Mouse (Mus musculus): ENCODE measurements around the gene Spata2l.
"Not testable (repeated sequence)": the region's sequence is repeated elsewhere in the genome, so short reads cannot be mapped to it uniquely, and the experiment has no call there.

Gene Spata2l

DNA sequence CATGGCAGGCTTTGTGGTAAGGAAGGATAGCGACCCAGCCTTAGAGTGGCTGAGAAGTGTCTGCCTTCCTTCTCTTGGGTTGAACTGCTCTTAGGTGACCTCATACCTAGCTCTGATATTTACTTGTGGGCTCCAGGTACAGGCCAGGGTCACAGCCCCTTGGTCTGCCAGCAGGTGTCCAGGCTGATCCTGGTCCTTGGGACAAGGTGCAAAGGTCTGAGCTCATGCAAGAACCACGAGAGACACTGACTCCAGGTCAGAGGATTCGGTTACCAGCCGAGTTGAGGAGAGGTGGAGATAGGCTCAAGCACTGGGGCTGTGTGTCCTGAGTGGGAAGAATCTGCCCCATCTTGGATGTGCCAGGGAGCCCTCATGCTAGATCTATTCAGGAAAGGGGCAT is 8.3 kb upstream of the Spata2l start:
- DNase-seq: no peak

- DNase-seq: no peak
Observed at GRCm38 (mm10) chr8:123243053-123243452, 7.0 kb upstream of the Spata2l start.

DNA sequence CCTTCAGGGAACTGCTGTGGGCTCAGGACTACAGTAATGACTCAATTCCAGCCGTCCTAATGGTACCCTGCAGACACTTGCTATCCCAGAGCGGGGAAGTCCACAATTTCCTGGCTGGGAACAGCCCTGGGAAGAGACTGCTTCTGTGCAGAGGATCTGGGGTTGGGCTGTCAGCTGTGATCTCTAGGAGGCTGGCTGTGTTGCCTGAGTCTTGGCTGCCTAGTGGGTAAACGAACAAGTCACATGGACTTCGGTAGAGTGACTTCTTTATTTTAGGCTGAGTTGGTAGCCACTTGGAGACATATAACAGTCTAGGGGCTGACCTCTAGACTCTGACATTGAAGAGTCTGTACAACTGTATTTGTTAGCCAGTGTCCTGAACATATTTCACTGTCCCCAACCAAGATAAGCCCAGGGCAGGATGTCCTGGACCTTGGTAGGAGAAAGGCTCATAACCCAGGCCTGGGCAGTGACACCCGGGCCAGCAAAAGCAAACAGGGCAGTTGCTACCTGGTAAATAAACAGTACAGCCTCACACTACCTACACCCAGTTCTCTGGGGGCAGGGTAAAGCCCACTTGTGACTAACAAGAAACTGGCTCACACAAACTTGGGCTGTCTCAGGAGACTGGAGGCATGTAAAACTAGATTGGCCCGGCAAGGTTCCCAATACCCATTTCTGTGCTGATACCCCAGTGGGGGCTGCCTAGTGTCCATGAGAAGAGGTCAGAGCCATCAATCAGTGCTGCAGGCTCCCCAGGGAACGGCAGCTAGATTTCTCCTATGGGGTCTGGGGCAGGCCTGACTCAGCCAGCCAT is 6.3 kb upstream of the Spata2l start:
- no peak for DNase-seq

- DNase-seq: no peak
Observed at GRCm38 (mm10) chr8:123239398-123239797, 3.4 kb upstream of the Spata2l start.

DNA sequence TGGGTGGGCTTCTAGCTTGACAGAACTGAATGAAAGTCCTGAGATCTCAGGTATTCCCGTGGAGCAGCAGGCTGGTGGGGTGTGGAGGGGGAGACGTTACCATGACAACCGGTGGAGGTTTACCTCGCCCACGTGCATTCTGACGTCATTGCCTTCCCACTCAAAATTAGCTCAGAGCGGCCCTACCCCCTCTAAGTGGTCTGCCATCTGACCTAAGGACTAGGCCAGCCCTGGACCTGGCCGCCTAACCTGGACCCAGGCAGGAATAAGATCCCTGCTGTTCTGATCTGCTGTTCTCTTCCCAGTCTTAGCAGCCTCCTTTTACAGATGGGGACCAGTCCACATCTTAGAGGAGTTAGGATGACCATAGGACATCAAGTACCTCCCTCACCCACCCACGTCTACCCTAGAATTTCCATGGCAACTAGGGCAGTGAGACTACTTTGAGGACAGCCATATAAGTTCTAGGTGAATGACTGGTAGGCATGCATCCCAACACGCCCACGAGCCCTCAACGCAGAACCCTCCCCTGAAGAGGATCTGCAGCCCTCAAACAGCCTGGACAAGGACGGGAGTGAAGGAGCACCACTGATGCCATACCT is 1.0 kb downstream of the Spata2l start:
- no peak for DNase-seq

GRCm38 (mm10) chr8:123233760-123234159 is 2.3 kb downstream of the Spata2l start:
- no peak for DNase-seq

DNA sequence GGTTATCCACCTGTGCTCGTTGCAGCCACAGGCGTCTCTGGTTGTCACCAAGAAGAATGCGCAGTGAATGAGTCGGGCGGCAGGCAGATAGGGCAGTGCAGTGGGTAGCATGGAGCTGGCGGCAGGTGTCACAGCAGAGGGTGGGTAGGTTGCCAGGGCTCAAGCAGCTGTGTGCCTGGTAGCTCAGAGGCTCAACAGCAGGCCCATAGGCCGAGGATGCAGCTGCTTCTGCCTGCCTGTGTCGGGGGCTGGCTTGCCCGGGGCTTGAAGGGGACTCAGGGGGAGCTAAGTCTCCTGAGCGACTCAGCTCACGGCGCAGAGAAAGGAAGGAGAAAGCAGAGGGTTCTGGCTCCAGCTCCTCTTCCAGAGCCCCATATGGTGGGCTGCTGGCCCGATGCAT is 2.7 kb downstream of the Spata2l start:
- DNase-seq: no peak

DNA sequence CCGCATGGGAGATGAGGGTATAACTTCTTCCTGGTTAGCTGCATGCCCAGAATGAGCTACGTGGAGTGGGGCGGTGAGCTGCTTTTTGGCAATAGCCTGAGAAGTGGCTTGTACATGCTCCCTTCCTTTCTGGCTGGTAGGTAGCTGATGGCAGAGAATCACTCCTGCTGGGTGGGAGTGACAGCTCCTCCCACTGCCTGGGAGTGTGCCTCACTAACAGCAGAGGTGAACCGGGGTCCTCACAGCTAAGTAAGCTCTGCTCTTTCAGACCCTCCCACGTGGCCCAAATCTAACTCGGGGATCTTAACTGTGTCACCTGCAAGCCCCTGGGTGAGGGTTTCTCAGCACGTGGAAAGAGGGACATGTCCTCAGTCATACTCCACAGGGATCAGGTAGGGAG is 3.5 kb downstream of the Spata2l start:
- DNase-seq: no peak

GRCm38 (mm10) chr8:123231742-123232141 is 4.3 kb downstream of the Spata2l start:
- DNase-seq: no peak

GRCm38 (mm10) chr8:123230326-123230725 is 5.7 kb downstream of the Spata2l start:
- DNase-seq: not testable (repeated sequence)

DNA sequence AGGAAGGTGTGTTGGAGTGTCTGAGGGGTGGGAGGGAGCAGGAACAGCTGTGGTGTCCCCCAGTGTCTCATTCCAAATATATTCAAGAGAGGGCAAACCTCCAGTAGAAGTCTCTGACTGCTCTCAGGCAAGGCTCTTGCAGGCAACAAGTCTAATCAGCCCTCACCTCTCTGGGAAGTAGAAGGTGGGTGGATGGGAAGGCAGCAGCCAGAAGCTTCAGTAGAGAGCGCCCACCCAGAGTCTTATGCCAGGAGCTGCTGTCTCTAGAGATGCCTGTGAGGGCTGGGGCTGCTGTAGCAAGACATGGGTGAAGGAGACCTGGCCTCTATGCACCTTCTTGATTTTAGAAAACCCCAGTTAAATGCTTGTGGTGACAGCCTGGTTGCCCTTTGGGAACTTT is 7.6 kb downstream of the Spata2l start:
- no peak for DNase-seq

DNA sequence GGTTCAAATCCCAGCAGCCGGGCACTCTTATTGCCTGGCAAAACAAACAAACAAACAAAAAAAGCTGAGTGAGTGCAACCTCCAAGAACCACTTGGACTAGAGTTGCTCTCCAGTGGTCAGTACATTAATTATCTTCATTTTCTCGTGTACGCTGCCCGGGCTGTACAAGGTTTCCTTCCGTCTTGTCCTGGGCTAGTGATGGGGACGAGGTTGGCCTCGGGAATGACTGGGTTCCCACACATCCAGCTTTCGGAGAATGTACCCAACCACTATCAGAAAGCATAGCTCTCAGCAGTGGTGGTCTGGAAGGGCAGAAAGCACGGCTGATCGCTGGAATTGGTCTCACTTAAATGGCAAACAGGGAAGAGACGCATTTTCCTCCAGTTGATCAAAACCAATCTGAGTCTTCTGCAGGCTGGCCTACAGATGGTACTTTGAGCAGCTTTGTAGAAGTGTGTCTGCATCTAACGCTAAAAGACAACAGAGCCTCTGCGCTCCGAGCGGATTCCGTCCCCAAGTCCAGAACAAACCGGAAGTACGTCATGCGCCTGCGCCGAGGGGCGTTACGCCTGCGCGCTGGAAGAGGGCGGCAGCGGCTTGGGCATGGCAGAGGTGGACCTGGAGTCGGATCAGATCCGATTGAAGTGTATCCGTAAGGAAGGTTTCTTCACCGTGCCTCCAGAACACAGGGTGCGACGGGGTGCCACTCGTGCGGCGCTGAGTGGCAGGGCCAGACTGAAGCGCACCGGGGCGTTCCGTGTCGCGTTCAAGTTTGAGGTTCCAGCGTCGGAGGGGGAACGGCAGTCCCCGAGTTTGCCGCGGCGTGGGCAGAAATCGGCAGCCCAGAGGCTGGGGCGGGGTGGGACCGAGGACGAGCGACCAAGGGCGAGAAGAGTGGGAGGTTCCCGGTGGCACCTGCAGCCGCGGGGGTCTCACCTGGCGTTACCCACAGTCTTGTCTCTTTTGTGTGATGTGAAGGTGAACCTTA is 11.5 kb downstream of the Spata2l start, which contains the start of gene Cdk10:
Cdk10 (plus strand) TSS at position 565 of the 989 bp plus-strand sequence.
- DNase-seq: peak; percentile 97

DNA sequence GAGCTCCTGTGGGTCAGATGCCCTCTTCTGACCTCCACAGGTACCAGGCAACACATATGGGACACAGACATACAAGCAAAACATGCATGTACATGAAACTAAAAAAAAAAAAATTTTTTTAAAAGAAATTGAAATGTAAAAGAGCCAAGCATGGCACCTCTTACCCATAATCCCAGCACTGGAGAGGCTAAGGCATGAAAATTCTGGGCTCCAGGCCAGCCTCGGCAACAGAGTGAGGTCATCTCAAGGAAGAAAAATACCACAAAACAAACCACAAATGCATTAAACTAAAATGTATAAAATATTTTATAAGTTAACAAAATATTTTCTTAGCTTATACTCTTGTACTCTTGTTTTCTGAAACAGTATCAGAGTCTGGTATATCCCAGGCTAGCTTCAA is 15.1 kb downstream of the Spata2l start:
- DNase-seq: no peak

DNA sequence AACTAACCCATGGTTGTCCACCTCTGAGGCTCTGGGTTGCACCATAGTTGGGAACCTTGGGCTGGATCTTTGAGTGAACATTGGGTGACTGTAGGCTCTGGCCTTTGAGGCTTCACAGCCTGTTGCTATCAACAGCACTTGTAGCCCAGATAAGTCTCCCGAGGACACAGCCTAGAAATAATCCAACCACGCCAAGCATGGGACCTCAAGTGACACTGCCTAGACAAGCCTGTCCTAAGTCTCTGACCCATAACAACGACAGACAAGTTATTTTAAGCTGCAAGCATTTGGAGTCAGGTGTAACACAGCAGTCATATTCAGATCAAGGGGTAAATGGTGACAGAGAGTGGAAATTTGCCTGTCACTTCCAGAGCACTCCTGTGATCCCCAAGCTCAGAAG is 20.6 kb downstream of the Spata2l start:
- DNase-seq: no peak

DNA sequence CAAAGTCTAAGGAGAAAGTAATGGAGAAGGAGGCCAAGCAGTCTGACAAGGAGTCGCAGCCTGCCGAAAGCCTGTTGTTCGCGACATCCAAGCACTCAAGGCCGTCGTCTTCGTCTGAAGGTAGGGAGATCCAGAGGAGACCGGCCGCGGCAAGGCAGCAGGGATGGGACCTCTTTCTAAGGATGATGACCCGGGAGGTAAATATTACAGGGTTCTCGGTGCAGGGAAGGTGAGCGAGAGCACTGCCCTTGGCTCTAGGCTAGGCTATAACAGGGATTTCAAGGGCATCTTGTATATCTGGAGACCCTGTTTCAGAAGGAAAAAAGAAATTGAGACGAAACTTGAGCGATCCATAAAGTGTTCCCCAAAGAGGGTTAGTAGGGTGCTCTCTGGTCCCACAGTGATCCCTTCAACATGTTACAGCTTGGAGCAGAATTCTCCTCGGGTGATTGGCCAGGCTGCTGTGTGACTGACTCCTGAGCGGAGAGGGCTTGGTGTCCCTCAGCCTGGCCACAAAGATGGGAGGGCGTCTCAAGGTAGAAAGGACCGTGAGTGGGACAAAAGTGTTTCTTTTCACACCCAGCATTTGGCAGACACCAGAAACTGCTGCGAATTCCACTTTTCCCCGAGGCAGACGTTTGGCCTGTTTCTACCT is 22.8 kb downstream of the Spata2l start:
- DNase-seq: no peak

GRCm38 (mm10) chr8:123212321-123213117 is 23.5 kb downstream of the Spata2l start, which contains the start of the genes Chmp1a and Spata33:
Chmp1a (minus strand) TSS chr8:123212763.
Spata33 (plus strand) TSS chr8:123212832.
- peak; percentile 97 for DNase-seq

GRCm38 (mm10) chr8:123211876-123212275 is 24.2 kb downstream of the Spata2l start:
- no peak for DNase-seq

GRCm38 (mm10) chr8:123203571-123203970 is 32.5 kb downstream of the Spata2l start:
- DNase-seq: no peak

- peak; percentile 83 for DNase-seq
Observed at GRCm38 (mm10) chr8:123202288-123202687, 33.7 kb downstream of the Spata2l start.

- no peak for DNase-seq
Observed at GRCm38 (mm10) chr8:123199864-123200263, 36.2 kb downstream of the Spata2l start.

DNA sequence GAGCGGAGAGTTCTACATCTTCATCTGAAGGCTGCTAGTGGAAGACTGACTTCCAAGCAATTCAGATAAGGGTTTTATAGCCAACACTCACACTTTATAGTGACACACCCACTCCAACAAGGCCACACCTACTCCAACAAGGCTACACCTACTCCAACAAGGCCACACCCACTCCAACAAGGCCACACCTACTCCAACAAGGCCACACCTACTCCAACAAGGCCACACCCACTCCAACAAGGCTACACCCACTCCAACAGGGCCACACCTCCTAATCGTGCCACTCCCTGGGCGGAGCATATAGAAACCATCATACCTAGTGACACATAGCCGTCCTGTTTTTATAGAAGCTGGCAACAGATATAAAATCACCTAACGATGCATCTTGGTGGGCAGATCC is 39.0 kb downstream of the Spata2l start:
- DNase-seq: not testable (repeated sequence)

GRCm38 (mm10) chr8:123193771-123194170 is 42.3 kb downstream of the Spata2l start:
- no peak for DNase-seq

All from embryo, embryonic 11 days (tissue).